Mouse (Mus musculus) neural tube, embryonic 13.5 days (tissue): ENCODE data around the gene Eif3g. TPM values are rescaled to one million over a fixed set of nuclear protein-coding genes. Genes with fewer than 3 reads are reported as not detected.

Source experiments
- ATAC-seq: fragments of 200-750 bp; cut with Nextera tagmentation; 2 replicates; pipeline ENCODE4 v1.8.0; 2017; ENCODE audit warnings: low read depth, mild to moderate bottlenecking, moderate TSS enrichment, moderate library complexity
- H3K27ac ChIP-seq: fragments of 300-500 bp; sonication (generic); replicated peaks from 2 replicates; pipeline ENCODE4 v1.5.1; 2015; ENCODE audit warnings: moderate library complexity, mild to moderate bottlenecking, inconsistent platforms
- H3K27me3 ChIP-seq: fragments of 300-500 bp; sonication (generic); 2 replicates; pipeline ENCODE4 v1.6.1; 2015; ENCODE audit warnings: mild to moderate bottlenecking, inconsistent platforms
- H3K36me3 ChIP-seq: fragments of 300-500 bp; sonication (generic); 2 replicates; pipeline ENCODE4 v1.6.1; 2015; ENCODE audit warnings: mild to moderate bottlenecking, inconsistent platforms
- H3K4me1 ChIP-seq: fragments of 300-500 bp; sonication (generic); replicated peaks from 2 replicates; pipeline ENCODE4 v1.6.1; 2015; ENCODE audit warnings: inconsistent platforms
- H3K4me2 ChIP-seq: fragments of 300-500 bp; sonication (generic); 2 replicates; pipeline ENCODE4 v1.6.1; 2015; ENCODE audit warnings: inconsistent platforms, mild to moderate bottlenecking, moderate library complexity
- H3K4me3 ChIP-seq: fragments of 300-500 bp; sonication (generic); 2 replicates; pipeline ENCODE4 v1.5.1; 2015; ENCODE audit warnings: mild to moderate bottlenecking, inconsistent platforms
- H3K9ac ChIP-seq: fragments of 300-500 bp; sonication (generic); 2 replicates; pipeline ENCODE4 v1.6.1; 2015; ENCODE audit warnings: moderate library complexity, mild to moderate bottlenecking, inconsistent platforms
- H3K9me3 ChIP-seq: fragments of 300-500 bp; sonication (generic); 2 replicates; pipeline ENCODE4 v1.6.1; 2016; ENCODE audit warnings: inconsistent platforms
- WGBS: fragments of 180-500 bp; shearing (Covaris S2); methylation state at CpG from one replicate; pipeline ENCODE4 v1.1.7; 2015; 5-methylcytosine and 5-hydroxymethylcytosine counted together
- microRNA-seq: library from miRNA; unstranded; fragments of <30 nt; microRNA quantifications from one replicate; pipeline ENCODE4, GENCODE M21; 2016
- polyA plus RNA-seq: library from polyadenylated mRNA; unstranded; fragments of >200 nt; fragmentation: Nextera tagmentation; extraction: Ambion mirVana; gene quantifications from 2 replicates; pipeline ENCODE4 v1.2.1, GENCODE M21; 2015

Gene Eif3g
- polyA plus RNA-seq, 1 experiment from 2014 or later, result 267 TPM

DNA sequence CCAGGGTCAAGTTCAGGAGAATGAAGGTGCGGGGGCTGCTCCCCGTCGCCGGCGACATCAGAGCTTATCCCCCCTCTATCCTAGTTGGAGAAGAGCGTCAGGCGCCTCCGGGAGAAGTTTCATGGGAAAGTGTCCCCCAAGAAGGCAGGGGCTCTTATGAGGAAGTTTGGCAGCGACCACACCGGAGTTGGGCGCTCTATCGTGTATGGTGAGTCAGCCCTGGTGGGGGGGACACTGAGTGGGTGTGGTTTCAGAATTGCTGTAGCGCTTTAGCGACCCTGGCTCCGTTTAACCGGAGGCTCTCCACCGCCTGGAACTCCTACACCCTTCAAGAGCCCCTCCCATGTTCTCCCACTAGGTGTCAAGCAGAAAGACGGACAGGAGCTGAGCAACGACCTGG lies 29.2 kb downstream of the Eif3g start:
- Histone ChIP-seq H3K4me3 (peak overlapping the region; percentile 33), H3K9ac (no peak overlapping the region), H3K9me3 (no peaks in the 10 kb centered on the region), H3K4me1 (peaks cover 6% of the 10 kb centered on the region), H3K27ac (no peak overlapping the region), H3K4me2 (peak overlapping the region; percentile 46), H3K27me3 (peaks cover 51% of the 10 kb centered on the region), H3K36me3 (no peaks in the 10 kb centered on the region)
- 4% methylated on average over 19 of the region's 19 CpGs for WGBS
- no peak for ATAC-seq

DNA sequence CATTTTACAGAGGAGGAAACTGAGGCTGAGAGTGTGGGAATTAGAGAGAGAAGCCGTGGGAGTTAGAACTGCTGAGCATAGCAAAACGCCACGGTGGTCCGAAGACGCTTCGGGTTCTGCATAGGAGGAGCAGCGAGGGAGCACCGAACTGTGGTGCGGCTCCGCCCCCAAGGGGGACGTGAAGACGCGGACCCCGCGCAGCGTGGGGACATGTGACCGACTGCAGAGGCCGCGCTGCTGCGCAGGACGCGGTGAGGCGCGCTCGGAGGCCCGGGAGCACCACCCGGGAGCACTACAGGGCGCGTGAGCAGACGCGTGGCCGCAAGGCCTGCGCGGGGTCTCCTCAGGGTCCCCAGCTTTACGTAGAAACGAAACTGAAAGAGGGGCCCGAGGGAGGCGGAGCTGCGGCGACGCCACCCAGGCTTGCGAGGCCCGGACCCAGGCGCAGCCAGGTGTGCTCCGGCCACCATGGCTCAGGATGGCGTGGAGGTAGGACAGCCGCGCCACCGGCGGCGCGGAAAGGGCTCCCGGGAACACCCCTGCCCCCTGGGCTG lies 29.9 kb downstream of the Eif3g start, which contains the start of gene A230050P20Rik:
Gene A230050P20Rik, plus strand, starts transcription at position 195 of the 554 bp plus-strand sequence.
- Histone ChIP-seq H3K36me3 (no peaks in the 10 kb centered on the region), H3K27me3 (peaks cover 51% of the 10 kb centered on the region), H3K4me1 (peaks cover 6% of the 10 kb centered on the region), H3K4me2 (peak within 1 kb of the TSS; percentile 46), H3K9ac (no peak within 1 kb of the TSS), H3K4me3 (peak within 1 kb of the TSS; percentile 33), H3K9me3 (no peaks in the 10 kb centered on the region), H3K27ac (no peak within 1 kb of the TSS)
- no peak for ATAC-seq
- WGBS, result 10% methylated on average over 51 of the region's 53 CpGs

DNA sequence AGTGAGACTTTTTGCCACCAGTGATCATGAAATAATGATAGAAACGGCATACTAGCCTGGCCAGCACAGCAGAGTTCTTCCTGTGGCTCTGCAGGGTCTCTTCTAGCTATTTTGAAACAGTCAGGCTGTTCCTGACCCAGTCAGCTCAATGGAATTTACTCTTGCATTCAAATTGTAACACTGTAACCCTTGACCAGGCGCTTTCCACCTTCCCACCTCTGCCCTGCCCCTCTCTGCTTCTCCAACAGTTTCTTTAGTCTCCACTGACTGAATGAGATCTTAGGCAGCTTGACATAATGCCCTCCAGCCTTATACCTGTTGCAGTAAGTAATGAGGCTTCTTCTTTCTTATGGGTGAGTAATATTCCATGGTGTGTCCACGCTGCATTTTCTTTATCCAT lies 31.5 kb downstream of the Eif3g start:
- peaks cover 51% of the 10 kb centered on the region for H3K27me3 ChIP-seq
- H3K9me3 ChIP-seq, result no peaks in the 10 kb centered on the region
- WGBS, result 40% methylated on average over 3 of the region's 3 CpGs
- H3K4me2 ChIP-seq, result no peak overlapping the region
- no peaks in the 10 kb centered on the region for H3K36me3 ChIP-seq
- peaks cover 6% of the 10 kb centered on the region for H3K4me1 ChIP-seq
- no peak overlapping the region for H3K4me3 ChIP-seq
- H3K27ac ChIP-seq, result no peak overlapping the region
- no peak for ATAC-seq
- H3K9ac ChIP-seq, result no peak overlapping the region

DNA sequence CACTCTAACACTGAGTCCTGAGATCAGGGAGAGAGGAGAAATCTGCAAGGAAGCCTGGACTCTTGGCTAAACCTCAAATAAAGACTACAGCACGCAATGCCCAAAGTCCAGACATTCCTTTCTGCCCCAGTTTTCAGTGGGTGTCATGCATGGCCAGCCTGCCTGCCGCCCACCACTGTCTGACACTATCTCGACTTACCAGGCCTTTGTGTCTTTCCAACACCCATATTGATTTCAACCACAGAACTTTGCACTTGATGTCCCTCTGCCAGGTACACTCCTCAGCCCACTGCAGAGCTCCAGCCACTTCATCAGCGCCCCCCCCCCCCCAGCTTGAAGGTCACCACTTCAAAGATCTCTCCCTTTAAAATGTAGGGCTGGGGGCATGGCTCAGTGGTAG lies 36.2 kb downstream of the Eif3g start:
- H3K4me3 ChIP-seq, result no peak overlapping the region
- no peaks in the 10 kb centered on the region for H3K36me3 ChIP-seq
- no peak overlapping the region for H3K4me2 ChIP-seq
- H3K4me1 ChIP-seq, result no peaks in the 10 kb centered on the region
- no peak overlapping the region for H3K27ac ChIP-seq
- peaks cover 17% of the 10 kb centered on the region for H3K27me3 ChIP-seq
- ATAC-seq, result no peak
- 56% methylated on average over 4 of the region's 4 CpGs for WGBS
- no peak overlapping the region for H3K9ac ChIP-seq
- H3K9me3 ChIP-seq, result no peaks in the 10 kb centered on the region

DNA sequence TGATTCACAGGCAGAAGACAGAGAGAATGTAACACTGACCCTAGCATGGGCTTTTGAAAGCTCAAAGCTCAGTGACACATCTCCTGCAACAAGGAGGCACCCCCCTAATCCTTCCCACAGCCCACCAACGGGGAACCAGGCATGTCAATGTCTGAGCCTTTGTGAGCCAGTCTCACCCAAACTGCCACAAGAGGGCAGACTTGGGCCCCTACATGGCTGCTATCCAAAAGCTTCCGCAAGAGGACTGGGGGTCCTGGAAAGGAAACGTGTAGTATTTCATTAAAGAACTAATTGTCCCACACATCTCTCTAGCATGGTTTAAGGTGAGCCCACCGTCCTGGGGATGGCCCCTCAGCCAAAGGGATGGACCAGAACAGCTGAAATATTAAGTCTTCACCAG lies 36.6 kb downstream of the Eif3g start:
- Histone ChIP-seq H3K4me3 (no peak overlapping the region), H3K27me3 (peaks cover 13% of the 10 kb centered on the region), H3K4me2 (no peak overlapping the region), H3K36me3 (no peaks in the 10 kb centered on the region), H3K9ac (no peak overlapping the region), H3K9me3 (no peaks in the 10 kb centered on the region), H3K27ac (no peak overlapping the region), H3K4me1 (no peaks in the 10 kb centered on the region)
- no peak for ATAC-seq
- WGBS, result 9% methylated on average over 4 of the region's 4 CpGs

DNA sequence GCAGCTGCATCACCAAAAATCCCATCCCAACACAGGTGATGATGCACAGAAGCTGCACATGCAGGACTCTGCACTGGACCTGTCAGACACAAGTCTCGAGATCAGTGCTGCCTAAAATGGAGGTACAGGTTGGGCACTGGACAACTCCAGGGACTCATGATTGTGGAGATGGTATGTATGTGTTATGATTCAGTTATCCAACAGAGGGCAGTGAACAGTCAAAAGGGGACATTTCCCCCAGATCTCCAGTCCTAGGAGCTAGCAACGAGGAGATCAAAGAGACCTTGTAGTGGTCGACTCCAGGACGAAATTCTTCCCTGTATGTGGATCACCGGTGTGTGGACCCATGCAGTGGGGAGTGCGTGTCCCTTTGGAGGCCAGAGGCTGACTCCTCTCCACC lies 38.5 kb downstream of the Eif3g start:
- no peak overlapping the region for H3K9ac ChIP-seq
- H3K27ac ChIP-seq, result no peak overlapping the region
- 53% methylated on average over 6 of the region's 6 CpGs for WGBS
- no peak overlapping the region for H3K4me3 ChIP-seq
- H3K9me3 ChIP-seq, result no peaks in the 10 kb centered on the region
- peaks cover 8% of the 10 kb centered on the region for H3K27me3 ChIP-seq
- H3K4me1 ChIP-seq, result no peaks in the 10 kb centered on the region
- no peak for ATAC-seq
- no peaks in the 10 kb centered on the region for H3K36me3 ChIP-seq
- no peak overlapping the region for H3K4me2 ChIP-seq

DNA sequence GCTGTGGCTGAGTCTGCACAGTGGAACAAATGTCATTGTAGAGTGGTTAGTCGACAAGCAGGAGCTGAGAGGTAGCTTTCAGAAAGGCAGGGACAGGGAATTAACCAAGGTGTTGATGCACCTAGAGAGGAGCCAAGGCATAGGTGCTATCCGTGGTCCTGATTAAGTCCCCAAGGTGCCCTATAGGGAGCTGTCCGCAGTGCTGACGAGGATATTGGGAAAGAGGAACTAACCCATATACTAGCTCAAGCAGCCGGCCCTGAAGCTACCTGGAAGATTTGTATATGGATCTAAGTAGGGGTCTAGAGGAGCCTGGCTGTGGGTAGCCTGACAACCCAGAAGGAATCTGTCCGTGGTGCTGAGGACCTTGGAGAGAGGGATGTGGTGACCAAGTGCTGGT lies 41.3 kb downstream of the Eif3g start:
- Histone ChIP-seq H3K4me1 (no peaks in the 10 kb centered on the region), H3K36me3 (no peaks in the 10 kb centered on the region), H3K9ac (no peak overlapping the region), H3K4me3 (no peak overlapping the region), H3K9me3 (no peaks in the 10 kb centered on the region), H3K4me2 (no peak overlapping the region), H3K27ac (no peak overlapping the region), H3K27me3 (peaks cover 8% of the 10 kb centered on the region)
- ATAC-seq, result no peak
- 15% methylated on average over 6 of the region's 6 CpGs for WGBS

DNA sequence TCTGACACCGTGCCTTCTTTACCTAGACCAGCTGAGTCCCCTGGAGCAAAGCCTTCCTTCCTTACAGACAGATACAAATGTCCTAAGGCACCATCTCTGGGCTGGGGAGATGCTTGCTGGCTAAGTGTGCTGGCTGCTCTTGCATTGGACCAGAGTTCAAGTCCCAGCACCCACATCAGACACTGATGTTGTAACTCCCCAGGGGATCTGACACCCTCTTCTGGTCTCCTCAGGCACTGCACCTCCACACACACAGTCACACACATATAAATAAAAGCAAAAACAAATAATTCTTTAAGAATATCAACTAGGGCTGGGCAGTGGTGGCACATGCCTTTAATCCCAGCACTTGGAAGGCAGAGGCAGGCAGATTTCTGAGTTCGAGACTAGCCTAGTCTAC lies 48.2 kb downstream of the Eif3g start:
- ATAC-seq, result no peak
- no peak overlapping the region for H3K4me2 ChIP-seq
- H3K36me3 ChIP-seq, result no peaks in the 10 kb centered on the region
- no peaks in the 10 kb centered on the region for H3K9me3 ChIP-seq
- no peak overlapping the region for H3K4me3 ChIP-seq
- WGBS, result 85% methylated on average over 2 of the region's 2 CpGs
- H3K27ac ChIP-seq, result no peak overlapping the region
- no peak overlapping the region for H3K9ac ChIP-seq
- no peaks in the 10 kb centered on the region; the same call in 1 of the 2 replicates for H3K27me3 ChIP-seq
- no peaks in the 10 kb centered on the region for H3K4me1 ChIP-seq

Small RNA genes lying within 50 kb of the gene (microRNA-seq; reads per million reads assigned to microRNA genes)
- 0.44 reads per million for gene Mir7081

Other genes with a start within 250 kb of the Eif3g start
- 55.4 and 58.9 TPM in 2 replicates for gene Pin1, start 246.5 kb downstream of the Eif3g start, polyA plus RNA-seq
- gene Olfm2, start 152.3 kb downstream of the Eif3g start, polyA plus RNA-seq, result 127 and 128 TPM in 2 replicates
- 0.45 and 0.59 TPM in 2 replicates for gene Col5a3, start 83.6 kb downstream of the Eif3g start, polyA plus RNA-seq
- gene Rdh8, start 80.1 kb downstream of the Eif3g start, polyA plus RNA-seq, result not detected in 2 replicates
- 2.6 and 2.7 TPM in 2 replicates for gene A230050P20Rik, start 30.0 kb downstream of the Eif3g start, polyA plus RNA-seq
- 8.8 and 9.7 TPM in 2 replicates for gene Angptl6, start 18.9 kb downstream of the Eif3g start, polyA plus RNA-seq
- 48.1 and 51.9 TPM in 2 replicates for gene Ppan, start 10.4 kb downstream of the Eif3g start, polyA plus RNA-seq
- gene Dnmt1, start 61.3 kb upstream of the Eif3g start, polyA plus RNA-seq, result 54.2 and 63.7 TPM in 2 replicates
- gene S1pr2, start 78.2 kb upstream of the Eif3g start, polyA plus RNA-seq, result 9.9 and 10.1 TPM in 2 replicates
- gene Mrpl4, start 104.1 kb upstream of the Eif3g start, polyA plus RNA-seq, result 105 and 110 TPM in 2 replicates
- gene Icam1, start 117.4 kb upstream of the Eif3g start, polyA plus RNA-seq, result 3.9 and 4.8 TPM in 2 replicates
- gene Icam4, start 130.8 kb upstream of the Eif3g start, polyA plus RNA-seq, result 0.33 and 0.56 TPM in 2 replicates
- gene Icam5, start 133.4 kb upstream of the Eif3g start, polyA plus RNA-seq, result 0.45 and 0.68 TPM in 2 replicates
- 1.4 and 2.1 TPM in 2 replicates for gene Zglp1, start 168.5 kb upstream of the Eif3g start, polyA plus RNA-seq
- 0.91 and 0.98 TPM in 2 replicates for gene Gm49373, start 174.5 kb upstream of the Eif3g start, polyA plus RNA-seq
- 52.1 and 60.2 TPM in 2 replicates for gene Fdx1l, start 175.0 kb upstream of the Eif3g start, polyA plus RNA-seq
- gene Gm38431, start 193.4 kb upstream of the Eif3g start, polyA plus RNA-seq, result 1.3 and 1.6 TPM in 2 replicates
- 37.3 and 38.3 TPM in 2 replicates for gene Raver1, start 193.4 kb upstream of the Eif3g start, polyA plus RNA-seq
- gene Tyk2, start 232.6 kb upstream of the Eif3g start, polyA plus RNA-seq, result 11.7 TPM in 2 replicates